Comparison of ENCODE assay signal across 8 mouse cellular contexts in genomic region chr14:31128826-31129219, GRCm38 (mm10). TPM values are rescaled to one million over a fixed set of nuclear protein-coding genes. Genes with fewer than 3 reads are reported as not detected.
A peak's percentile ranks its signal among the peaks of the same experiment; 100 is the strongest.
DNase-seq lines count a peak whose midpoint lies in the region; ATAC-seq lines count a peak whose summit lies in the region.

TSS of gene Smim4 (minus strand) at chr14:31128956.

- peak within 1 kb of the TSS; percentile 67 for H3K4me3 ChIP-seq in forebrain, embryonic 14.5 days (ENCODE audit: low read depth, low read length)
- H3K4me3 ChIP-seq in neural tube, embryonic 15.5 days (replicated peaks), result peak within 1 kb of the TSS; percentile 66

- no peaks in the 10 kb centered on the region for H3K9me3 ChIP-seq in forebrain, embryonic 14.5 days (replicated peaks; ENCODE audit: control insufficient read depth, low read length)
- no peaks in the 10 kb centered on the region for H3K9me3 ChIP-seq in neural tube, embryonic 15.5 days (replicated peaks)

- peak within 1 kb of the TSS; percentile 82 for H3K27ac ChIP-seq in forebrain, embryonic 14.5 days (ENCODE audit: low read depth, low read length)
- H3K27ac ChIP-seq in neural tube, embryonic 15.5 days (replicated peaks), result peak within 1 kb of the TSS; percentile 90

- no peaks in the 10 kb centered on the region for H3K36me3 ChIP-seq in forebrain, embryonic 14.5 days (ENCODE audit: control insufficient read depth, insufficient read depth, low read length)
- 0 out of 2 replicates have a peak, but pooled peaks cover 2% of the 10 kb centered on the region for H3K36me3 ChIP-seq in neural tube, embryonic 15.5 days

- 0% methylated on average over 33 of the region's 33 CpGs for WGBS in forebrain, embryonic 14.5 days
- WGBS in neural tube, embryonic 15.5 days, result under 1% methylated on average over 33 of the region's 33 CpGs

- peak within 1 kb of the TSS; percentile 72 for H3K9ac ChIP-seq in forebrain, embryonic 14.5 days (ENCODE audit: low read length)
- peak within 1 kb of the TSS; percentile 77 for H3K9ac ChIP-seq in neural tube, embryonic 15.5 days (replicated peaks)

- intact Hi-C loops in heart, postnatal 14 days (cut with DNase I), result no loop called here

- H3K27me3 ChIP-seq in forebrain, embryonic 14.5 days (replicated peaks; ENCODE audit: control insufficient read depth, insufficient read depth, low read length), result no peaks in the 10 kb centered on the region
- H3K27me3 ChIP-seq in neural tube, embryonic 15.5 days (replicated peaks), result no peaks in the 10 kb centered on the region

- DNase-seq in ES-CJ7 (ENCODE audit: low read depth, low spot score), result peak; percentile 99
- DNase-seq in cerebellum, adult 11 months, result peak; percentile 93
- DNase-seq in forebrain, embryonic 14.5 days (ENCODE audit: low spot score), result peak; percentile 100
- peak; percentile 96 for DNase-seq in heart, postnatal 14 days
- peak; percentile 98 for DNase-seq in layer of hippocampus, adult 11-12 months (ENCODE audit: low spot score)
- DNase-seq in lung, adult 18-20 months, result peak; percentile 98 to 99
- DNase-seq in testis, postnatal 14 days (ENCODE audit: low spot score), result peak; percentile 98

- ATAC-seq in forebrain, embryonic 14.5 days, result peak; percentile 95
- ATAC-seq in neural tube, embryonic 15.5 days (ENCODE audit: low FRiP score), result peak; percentile 95

- H3K4me1 ChIP-seq in forebrain, embryonic 14.5 days (ENCODE audit: control insufficient read depth, insufficient read depth, low read length), result peaks cover 34% of the 10 kb centered on the region
- H3K4me1 ChIP-seq in neural tube, embryonic 15.5 days, result peaks cover 71% of the 10 kb centered on the region

- peak within 1 kb of the TSS; percentile 62 for H3K4me2 ChIP-seq in forebrain, embryonic 14.5 days (ENCODE audit: low read length)
- peak within 1 kb of the TSS; percentile 76 for H3K4me2 ChIP-seq in neural tube, embryonic 15.5 days

RNA-seq across cellular contexts. Expression of gene Smim4, which starts in this region (rescaled TPM):
- polyA plus RNA-seq in forebrain, embryonic 14.5 days (2014; fragmentation: Nextera tagmentation; extraction: Ambion mirVana), result 72.1 and 93.8 TPM in 2 replicates
- 10 to 100 TPM; 74.1 to 83.9 TPM for total RNA-seq in heart, postnatal 14 days (2021)
- 71.6 and 73.4 TPM in 2 replicates for polyA plus RNA-seq in neural tube, embryonic 15.5 days (2015; fragmentation: Nextera tagmentation; extraction: Ambion mirVana)

Comparison
In these comparisons a context has a peak if more than half of its experiments do, and no peak if none do; other contexts are left out.
1. Peak in every context shown above with its lines: DNase-seq, ATAC-seq, H3K4me3 ChIP-seq and H3K27ac ChIP-seq.